Mouse (Mus musculus) MEL (cell line): ENCODE results near the gene Hsd17b12. TPM values are rescaled to one million over a fixed set of nuclear protein-coding genes. Genes with fewer than 3 reads are reported as not detected.

Source experiments
- DNase-seq: peaks from one replicate; pipeline ENCODE4 v3.0.0; 2011; ENCODE audit warnings: low read depth, low spot score
- H3K27ac ChIP-seq: 2 replicates; pipeline ENCODE4 v1.5.1; 2012; ENCODE audit warnings: low read depth, mild to moderate bottlenecking, control low read depth, low read length, moderate library complexity; ENCODE audit not compliant: control insufficient read depth
- H3K27me3 ChIP-seq, 2 experiments: fragments of 150-350 bp in 1 of 2; sonication (generic) in 1 of 2; 2 replicates each; pipeline ENCODE4 v1.6.1; 2012; ENCODE audit warnings: low read length in 2 of 2, mild to moderate bottlenecking in 2 of 2, improper control_type of control experiment in 1 of 2, moderate library complexity in 1 of 2; ENCODE audit not compliant: insufficient read depth in 2 of 2, control insufficient read depth in 1 of 2
- H3K36me3 ChIP-seq, 2 experiments: 2 replicates each; pipeline ENCODE4 v1.6.1; 2012 to 2014; ENCODE audit warnings: low read length in 2 of 2, improper control_type of control experiment in 1 of 2, inconsistent platforms in 1 of 2, mild to moderate bottlenecking in 1 of 2; ENCODE audit not compliant: insufficient read depth in 2 of 2, control insufficient read depth in 1 of 2
- H3K4me1 ChIP-seq, 2 experiments: fragments of 150-350 bp in 1 of 2; sonication (generic) in 1 of 2; 2 replicates each; pipeline ENCODE4 v1.6.1; 2012; ENCODE audit warnings: low read length in 2 of 2, improper control_type of control experiment in 1 of 2, mild to moderate bottlenecking in 1 of 2; ENCODE audit not compliant: insufficient read depth in 2 of 2, control insufficient read depth in 1 of 2
- H3K4me3 ChIP-seq, 2 experiments: fragments of 150-350 bp in 1 of 2; sonication (generic) in 1 of 2; 2 replicates each; pipeline ENCODE4 v1.5.1; 2012; ENCODE audit warnings: low read depth in 2 of 2, low read length in 2 of 2, mild to moderate bottlenecking in 2 of 2, moderate library complexity in 2 of 2, control low read depth in 1 of 2, improper control_type of control experiment in 1 of 2; ENCODE audit not compliant: control insufficient read depth in 1 of 2, insufficient read depth in 1 of 2
- H3K79me2 ChIP-seq: 2 replicates; pipeline ENCODE4 v1.6.1; 2012; ENCODE audit warnings: mild to moderate bottlenecking, low read length, moderate library complexity; ENCODE audit not compliant: control insufficient read depth, poor library complexity, insufficient read depth
- H3K9ac ChIP-seq: 2 replicates; pipeline ENCODE4 v1.6.1; 2012; ENCODE audit warnings: low read depth, mild to moderate bottlenecking, control low read depth, low read length, moderate library complexity; ENCODE audit not compliant: control insufficient read depth, poor library complexity, severe bottlenecking
- H3K9me3 ChIP-seq: fragments of 150-350 bp; sonication (generic); replicated peaks from 2 replicates; pipeline ENCODE4 v1.6.1; 2012; ENCODE audit warnings: mild to moderate bottlenecking, low read length, improper control_type of control experiment, moderate library complexity; ENCODE audit not compliant: insufficient read depth
- BHLHE40 ChIP-seq: IDR thresholded peaks from 2 replicates; pipeline ENCODE4 v1.6.1; 2012; ENCODE audit warnings: low read depth, mild to moderate bottlenecking, inconsistent platforms, low read length, improper control_type of control experiment, borderline replicate concordance
- CHD2 ChIP-seq: IDR thresholded peaks from 2 replicates; pipeline ENCODE4 v1.6.1; 2011; ENCODE audit warnings: low read length, improper control_type of control experiment
- CTCF ChIP-seq, 3 experiments: IDR thresholded peaks in 2 of 3; conservative IDR thresholded peaks in 1 of 3; 2 replicates each; pipeline ENCODE4 v1.5.1; 2011 to 2012; ENCODE audit warnings: low read length in 3 of 3, low read depth in 2 of 3, mild to moderate bottlenecking in 2 of 3, improper control_type of control experiment in 1 of 3, inconsistent platforms in 1 of 3, mixed read lengths in 1 of 3, moderate library complexity in 1 of 3; ENCODE audit not compliant: control insufficient read depth in 1 of 3, insufficient read depth in 1 of 3, poor library complexity in 1 of 3, severe bottlenecking in 1 of 3
- E2F4 ChIP-seq: IDR thresholded peaks from 2 replicates; pipeline ENCODE4 v1.6.1; 2011; ENCODE audit warnings: low read depth, low read length, improper control_type of control experiment, borderline replicate concordance
- ELF1 ChIP-seq: IDR thresholded peaks from 2 replicates; pipeline ENCODE4 v1.6.1; 2014; ENCODE audit warnings: low read depth, mild to moderate bottlenecking, inconsistent platforms, low read length, improper control_type of control experiment, moderate library complexity
- ETS1 ChIP-seq: IDR thresholded peaks from 2 replicates; pipeline ENCODE4 v1.6.1; 2012; ENCODE audit warnings: low read depth, mild to moderate bottlenecking, inconsistent platforms, low read length, improper control_type of control experiment, moderate library complexity
- GABPA ChIP-seq: IDR thresholded peaks from 2 replicates; pipeline ENCODE4 v1.6.1; 2012; ENCODE audit warnings: low read depth, mild to moderate bottlenecking, inconsistent platforms, low read length, improper control_type of control experiment, moderate library complexity
- HCFC1 ChIP-seq: IDR thresholded peaks from 2 replicates; pipeline ENCODE4 v1.6.1; 2012; ENCODE audit warnings: low read depth, mild to moderate bottlenecking, inconsistent platforms, low read length, improper control_type of control experiment, moderate library complexity
- JUND ChIP-seq: IDR thresholded peaks from 2 replicates; pipeline ENCODE4 v1.6.1; 2011; ENCODE audit warnings: low read depth, mild to moderate bottlenecking, improper control_type of control experiment, low read length
- KAT2A ChIP-seq: conservative IDR thresholded peaks from 2 replicates; pipeline ENCODE4 v1.6.1; 2012; ENCODE audit warnings: low read depth, low read length, improper control_type of control experiment, inconsistent platforms
- MAX ChIP-seq: IDR thresholded peaks from 2 replicates; pipeline ENCODE4 v1.6.1; 2011; ENCODE audit warnings: low read length, improper control_type of control experiment
- MEF2A ChIP-seq: IDR thresholded peaks from 2 replicates; pipeline ENCODE4 v1.6.1; 2014; ENCODE audit warnings: low read depth, mild to moderate bottlenecking, inconsistent platforms, low read length, improper control_type of control experiment; ENCODE audit not compliant: poor library complexity, insufficient replicate concordance, severe bottlenecking; ENCODE audit errors: extremely low read depth
- MYB ChIP-seq: IDR thresholded peaks from 2 replicates; pipeline ENCODE4 v1.6.1; 2011; ENCODE audit warnings: mild to moderate bottlenecking, low read depth, low read length, improper control_type of control experiment
- NELFE ChIP-seq: IDR thresholded peaks from 2 replicates; pipeline ENCODE4 v1.6.1; 2011; ENCODE audit warnings: low read depth, low read length, improper control_type of control experiment
- NRF1 ChIP-seq: IDR thresholded peaks from 2 replicates; pipeline ENCODE4 v1.6.1; 2014; ENCODE audit warnings: low read depth, mild to moderate bottlenecking, inconsistent platforms, low read length, improper control_type of control experiment, moderate library complexity; ENCODE audit not compliant: poor library complexity, insufficient read depth, severe bottlenecking
- POLR2AphosphoS2 ChIP-seq: IDR thresholded peaks from 2 replicates; pipeline ENCODE4 v1.6.1; 2011; ENCODE audit warnings: low read length, improper control_type of control experiment
- POLR2AphosphoS5 ChIP-seq: IDR thresholded peaks from 2 replicates; pipeline ENCODE4 v1.6.1; 2012; ENCODE audit warnings: low read depth, borderline replicate concordance, mild to moderate bottlenecking, inconsistent platforms, low read length, moderate library complexity, mixed read lengths
- SMC3 ChIP-seq: IDR thresholded peaks from 2 replicates; pipeline ENCODE4 v1.6.1; 2011; ENCODE audit warnings: low read depth, low read length, improper control_type of control experiment
- TCF12 ChIP-seq: IDR thresholded peaks from 2 replicates; pipeline ENCODE4 v1.6.1; 2014; ENCODE audit warnings: low read depth, mild to moderate bottlenecking, inconsistent platforms, low read length, improper control_type of control experiment, moderate library complexity
- ZMIZ1 ChIP-seq: IDR thresholded peaks from 2 replicates; pipeline ENCODE4 v1.6.1; 2012; ENCODE audit warnings: low read depth, mild to moderate bottlenecking, inconsistent platforms, low read length, improper control_type of control experiment, moderate library complexity
- polyA plus RNA-seq, 2 experiments: library from polyadenylated mRNA; stranded (reverse) in 1 of 2; unstranded in 1 of 2; fragments of >175 nt in 1 of 2; fragments of >200 nt in 1 of 2; gene quantifications; 2 replicates each; pipeline versions ENCODE4 v1.2.1 to v1.2.4; 2012; ENCODE audit warnings: low replicate concordance in 2 of 2, low read depth in 1 of 2; ENCODE audit not compliant: insufficient read length in 2 of 2, insufficient read depth in 1 of 2, missing spikeins in 1 of 2
- total RNA-seq: library from RNA; depleted of rRNA; stranded (reverse); fragments of 300-350 nt; gene quantifications from 2 replicates; pipeline ENCODE4 v1.2.3, GENCODE M21; 2012

Gene Hsd17b12
- total and polyA plus RNA-seq, 3 experiments: 83.5 to 148 (median 94.6) TPM

DNA sequence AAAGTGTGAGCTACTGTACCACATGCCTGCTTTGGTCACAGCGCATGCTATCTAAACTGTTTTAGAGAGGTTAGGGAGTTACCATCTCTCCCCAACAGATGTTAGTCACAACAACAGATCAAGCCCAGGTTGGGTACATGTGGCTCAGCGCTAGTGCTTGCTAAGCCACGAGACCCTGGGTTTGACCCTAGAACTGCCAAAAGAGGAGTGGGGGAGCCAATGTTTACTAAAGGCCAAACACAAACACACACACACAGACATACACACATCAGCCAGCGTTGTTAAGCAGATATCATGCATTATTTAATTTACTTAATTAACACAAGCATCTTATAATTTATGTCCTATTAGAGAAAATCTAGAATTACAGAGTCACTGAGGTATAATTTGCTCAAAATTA lies 155.8 kb downstream of the Hsd17b12 start:
- H3K4me3 ChIP-seq: no peak overlapping the region
- no peak overlapping the region for H3K27ac ChIP-seq
- H3K79me2 ChIP-seq: no peaks in the 10 kb centered on the region
- H3K27me3 ChIP-seq: peaks cover 7 to 11% of the 10 kb centered on the region in 2 experiments
- no peak for DNase-seq
- TF ChIP-seq MYB (no peak), MAX (no peak), CTCF (IDR thresholded peaks at IDR 0.05 in 2 of 3, conservative IDR thresholded peaks at IDR 0.05 in 1 of 3; ENCODE audit: control insufficient read depth in 1 of 3, insufficient read depth in 1 of 3, low read depth in 2 of 3, low read length in 3 of 3, poor library complexity in 1 of 3, severe bottlenecking in 1 of 3) (no peak), GABPA (no peak), CHD2 (no peak), JUND (no peak), HCFC1 (no peak)
- TF ChIP-seq, all 39 proteins: peak for 0
- no peaks in the 10 kb centered on the region for H3K9me3 ChIP-seq
- no peak overlapping the region for H3K9ac ChIP-seq
- H3K36me3 ChIP-seq: no peaks in the 10 kb centered on the region
- no peaks in the 10 kb centered on the region; a peak in 1 of 4 replicates for H3K4me1 ChIP-seq

DNA sequence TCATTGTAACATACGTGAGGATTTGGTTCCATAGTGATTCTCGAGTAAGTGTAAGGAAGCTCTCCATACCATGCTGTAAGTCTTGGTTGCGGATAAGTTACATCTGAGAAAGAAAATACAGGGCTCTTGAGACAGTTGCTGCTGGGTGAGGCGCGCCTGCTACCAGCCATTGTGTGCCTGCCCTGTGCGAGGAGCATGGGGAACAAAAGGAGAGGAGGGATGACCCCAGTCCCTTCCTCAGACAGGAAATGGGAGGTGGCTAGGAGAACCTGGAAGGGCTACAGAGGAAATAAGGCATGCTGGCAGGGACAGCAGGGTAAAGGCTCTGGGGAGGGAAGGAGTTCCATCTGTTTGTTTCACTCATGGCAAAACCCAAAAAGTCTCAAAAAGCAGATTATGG lies 156.4 kb downstream of the Hsd17b12 start:
- Histone ChIP-seq H3K79me2 (no peaks in the 10 kb centered on the region), H3K9ac (no peak overlapping the region), H3K4me3 (no peak overlapping the region), H3K36me3 (no peaks in the 10 kb centered on the region), H3K9me3 (no peaks in the 10 kb centered on the region), H3K27ac (no peak overlapping the region), H3K4me1 (no peaks in the 10 kb centered on the region; a peak in 1 of 4 replicates), H3K27me3 (peaks cover 7 to 11% of the 10 kb centered on the region in 2 experiments)
- no peak for TF ChIP-seq TCF12
- no peak for TF ChIP-seq BHLHE40
- no peak for TF ChIP-seq POLR2AphosphoS5
- TF ChIP-seq ZMIZ1: no peak
- no peak for TF ChIP-seq KAT2A
- no peak for TF ChIP-seq ELF1
- no peak for TF ChIP-seq E2F4
- no peak for TF ChIP-seq MAX
- TF ChIP-seq ETS1: no peak
- TF ChIP-seq NELFE: no peak
- no peak for TF ChIP-seq NRF1
- TF ChIP-seq MEF2A: no peak
- TF ChIP-seq SMC3: no peak
- TF ChIP-seq POLR2AphosphoS2: no peak
- no peak for DNase-seq
